Mouse (Mus musculus): Measurements from ENCODE around the gene Ttc7b. TPM values are rescaled to one million over a fixed set of nuclear protein-coding genes. Genes with fewer than 3 reads are reported as not detected.

Gene Ttc7b
- total and polyA plus RNA-seq, 3 experiments = 11.7 to 23.7 TPM; not detected in 1

- Histone ChIP-seq H3K27ac (ENCODE audit: control insufficient read depth, low read depth, low read length) (no peak overlapping the region), H3K79me2 (ENCODE audit: control insufficient read depth, insufficient read depth, low read length, poor library complexity) (no peaks in the 10 kb centered on the region), H3K27me3 (ENCODE audit: control insufficient read depth in 1 of 2, insufficient read depth in 2 of 2, low read length in 2 of 2) (no peaks in the 10 kb centered on the region), H3K9me3 (replicated peaks; ENCODE audit: insufficient read depth, low read length) (no peaks in the 10 kb centered on the region), H3K4me3 (ENCODE audit: control insufficient read depth in 1 of 2, insufficient read depth in 1 of 2, low read depth in 2 of 2, low read length in 2 of 2) (no peak overlapping the region), H3K4me1 (ENCODE audit: control insufficient read depth in 1 of 2, insufficient read depth in 2 of 2, low read length in 2 of 2) (no peaks in the 10 kb centered on the region), H3K36me3 (ENCODE audit: control insufficient read depth in 1 of 2, insufficient read depth in 2 of 2, low read length in 2 of 2) (peaks cover 0 to 3% of the 10 kb centered on the region in 2 experiments; a peak in 2 of 4 replicates), H3K9ac (ENCODE audit: control insufficient read depth, low read depth, low read length, poor library complexity, severe bottlenecking) (no peak overlapping the region)
- DNase-seq (ENCODE audit: low read depth, low spot score) = no peak
- TF ChIP-seq USF1 (IDR thresholded peaks at IDR 0.05; ENCODE audit: low read depth, low read length) (no peak), UBTF (IDR thresholded peaks at IDR 0.05; ENCODE audit: borderline replicate concordance, insufficient read depth, low read depth, low read length) (no peak), POLR2AphosphoS5 (IDR thresholded peaks at IDR 0.05; ENCODE audit: borderline replicate concordance, low read depth, low read length) (no peak), POLR2A (IDR thresholded peaks at IDR 0.05; ENCODE audit: control insufficient read depth in 1 of 2, insufficient read depth in 1 of 2, low read depth in 1 of 2, low read length in 2 of 2, poor library complexity in 1 of 2) (no peak), ZKSCAN1 (IDR thresholded peaks at IDR 0.05; ENCODE audit: low read depth, low read length) (no peak)
Measured at GRCm38 (mm10) chr12:100456257-100456975, 64.2 kb downstream of the Ttc7b start.

DNA sequence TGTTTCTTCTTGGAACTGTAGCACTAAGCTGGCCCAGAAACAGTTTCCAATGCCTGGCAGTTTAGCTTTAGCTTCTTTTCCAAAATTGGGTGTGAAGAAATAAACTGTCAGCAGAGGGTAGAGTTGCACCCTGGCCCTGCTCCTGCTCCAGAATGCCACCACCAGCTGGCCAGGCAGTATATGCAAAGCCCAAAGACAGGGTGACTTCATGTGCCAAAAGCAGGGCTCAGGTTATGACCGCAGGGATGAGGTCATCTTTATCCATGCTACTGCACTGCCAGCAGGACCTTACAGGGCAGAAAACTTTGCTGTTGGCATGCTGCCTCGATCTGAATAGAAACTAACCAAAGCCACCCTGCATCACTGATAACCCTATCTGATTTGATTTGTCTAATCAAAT is 65.2 kb downstream of the Ttc7b start:
- TF ChIP-seq TCF12 (IDR thresholded peaks at IDR 0.05; ENCODE audit: low read depth, low read length) (no peak), HCFC1 (IDR thresholded peaks at IDR 0.05; ENCODE audit: low read depth, low read length) (no peak), UBTF (IDR thresholded peaks at IDR 0.05; ENCODE audit: borderline replicate concordance, insufficient read depth, low read depth, low read length) (no peak), NELFE (IDR thresholded peaks at IDR 0.05; ENCODE audit: low read depth, low read length) (no peak), RCOR1 (IDR thresholded peaks at IDR 0.05; ENCODE audit: low read depth, low read length) (no peak), E2F4 (IDR thresholded peaks at IDR 0.05; ENCODE audit: borderline replicate concordance, low read depth, low read length) (no peak), ZMIZ1 (IDR thresholded peaks at IDR 0.05; ENCODE audit: low read depth, low read length) (no peak), MAZ (IDR thresholded peaks at IDR 0.05; ENCODE audit: low read depth, low read length) (no peak), ZKSCAN1 (IDR thresholded peaks at IDR 0.05; ENCODE audit: low read depth, low read length) (no peak)
- Histone ChIP-seq H3K36me3 (ENCODE audit: control insufficient read depth in 1 of 2, insufficient read depth in 2 of 2, low read length in 2 of 2) (peaks cover 0 to 3% of the 10 kb centered on the region in 2 experiments; a peak in 2 of 4 replicates), H3K4me3 (ENCODE audit: control insufficient read depth in 1 of 2, insufficient read depth in 1 of 2, low read depth in 2 of 2, low read length in 2 of 2) (no peak overlapping the region), H3K27ac (ENCODE audit: control insufficient read depth, low read depth, low read length) (no peak overlapping the region), H3K27me3 (ENCODE audit: control insufficient read depth in 1 of 2, insufficient read depth in 2 of 2, low read length in 2 of 2) (no peaks in the 10 kb centered on the region), H3K79me2 (ENCODE audit: control insufficient read depth, insufficient read depth, low read length, poor library complexity) (no peaks in the 10 kb centered on the region), H3K9me3 (replicated peaks; ENCODE audit: insufficient read depth, low read length) (no peaks in the 10 kb centered on the region), H3K4me1 (ENCODE audit: control insufficient read depth in 1 of 2, insufficient read depth in 2 of 2, low read length in 2 of 2) (no peaks in the 10 kb centered on the region), H3K9ac (ENCODE audit: control insufficient read depth, low read depth, low read length, poor library complexity, severe bottlenecking) (no peak overlapping the region)
- no peak for DNase-seq (ENCODE audit: low read depth, low spot score)

DNA sequence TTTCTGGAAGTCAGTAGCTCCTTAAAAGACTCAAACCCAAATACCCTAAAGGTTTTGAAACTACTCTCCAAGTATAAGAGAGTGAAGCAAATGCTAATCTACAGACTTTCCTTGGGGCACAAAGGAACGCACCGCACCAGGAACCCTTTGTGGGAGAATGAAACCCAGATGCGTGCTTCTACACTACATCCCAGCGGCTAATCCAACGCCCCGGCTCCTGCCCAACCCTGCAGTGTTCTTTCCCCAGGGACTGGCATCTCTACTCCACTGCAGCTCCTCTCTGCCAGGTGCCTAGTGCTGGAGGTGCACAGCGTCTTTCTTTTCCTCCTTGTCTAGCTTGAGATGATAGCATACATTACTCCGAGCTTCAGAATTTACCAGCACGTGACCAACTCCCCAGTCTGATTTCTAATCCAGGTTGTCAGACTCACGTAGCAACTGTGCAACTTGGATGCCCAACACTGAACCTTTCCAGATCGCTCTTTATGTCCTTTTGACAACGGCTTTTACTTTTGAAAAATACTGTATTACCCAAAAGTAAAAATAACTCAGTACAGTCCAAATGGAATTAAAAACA is 72.8 kb downstream of the Ttc7b start:
- no peaks in the 10 kb centered on the region for H3K4me1 ChIP-seq (ENCODE audit: control insufficient read depth in 1 of 2, insufficient read depth in 2 of 2, low read length in 2 of 2)
- no peak for TF ChIP-seq CTCF (IDR thresholded peaks at IDR 0.05 in 2 of 3, conservative IDR thresholded peaks at IDR 0.05 in 1 of 3; ENCODE audit: control insufficient read depth in 1 of 3, insufficient read depth in 1 of 3, low read depth in 2 of 3, low read length in 3 of 3, poor library complexity in 1 of 3, severe bottlenecking in 1 of 3)
- no peak for TF ChIP-seq EP300 (IDR thresholded peaks at IDR 0.05; ENCODE audit: low read depth in 1 of 2, low read length in 2 of 2)
- no peak overlapping the region for H3K4me3 ChIP-seq (ENCODE audit: control insufficient read depth in 1 of 2, insufficient read depth in 1 of 2, low read depth in 2 of 2, low read length in 2 of 2)
- no peak overlapping the region for H3K9ac ChIP-seq (ENCODE audit: control insufficient read depth, low read depth, low read length, poor library complexity, severe bottlenecking)
- H3K9me3 ChIP-seq (replicated peaks; ENCODE audit: insufficient read depth, low read length) = no peaks in the 10 kb centered on the region
- no peak overlapping the region for H3K27ac ChIP-seq (ENCODE audit: control insufficient read depth, low read depth, low read length)
- no peak for DNase-seq (ENCODE audit: low read depth, low spot score)
- H3K36me3 ChIP-seq (ENCODE audit: control insufficient read depth in 1 of 2, insufficient read depth in 2 of 2, low read length in 2 of 2) = no peaks in the 10 kb centered on the region; a peak in 1 of 4 replicates
- no peaks in the 10 kb centered on the region for H3K79me2 ChIP-seq (ENCODE audit: control insufficient read depth, insufficient read depth, low read length, poor library complexity)
- H3K27me3 ChIP-seq (ENCODE audit: control insufficient read depth in 1 of 2, insufficient read depth in 2 of 2, low read length in 2 of 2) = no peaks in the 10 kb centered on the region
